Mouse (Mus musculus): ENCODE data around the gene Islr. TPM values are rescaled to one million over a fixed set of nuclear protein-coding genes. Genes with fewer than 3 reads are reported as not detected.

The Islr gene
- 3.8 TPM for polyA plus RNA-seq (2014; fragmentation: Illumina TruSeq; extraction: RNeasy Lipid Tissue Mini Kit (QIAGEN cat#74804); ENCODE audit: low read depth, low replicate concordance)

DNA sequence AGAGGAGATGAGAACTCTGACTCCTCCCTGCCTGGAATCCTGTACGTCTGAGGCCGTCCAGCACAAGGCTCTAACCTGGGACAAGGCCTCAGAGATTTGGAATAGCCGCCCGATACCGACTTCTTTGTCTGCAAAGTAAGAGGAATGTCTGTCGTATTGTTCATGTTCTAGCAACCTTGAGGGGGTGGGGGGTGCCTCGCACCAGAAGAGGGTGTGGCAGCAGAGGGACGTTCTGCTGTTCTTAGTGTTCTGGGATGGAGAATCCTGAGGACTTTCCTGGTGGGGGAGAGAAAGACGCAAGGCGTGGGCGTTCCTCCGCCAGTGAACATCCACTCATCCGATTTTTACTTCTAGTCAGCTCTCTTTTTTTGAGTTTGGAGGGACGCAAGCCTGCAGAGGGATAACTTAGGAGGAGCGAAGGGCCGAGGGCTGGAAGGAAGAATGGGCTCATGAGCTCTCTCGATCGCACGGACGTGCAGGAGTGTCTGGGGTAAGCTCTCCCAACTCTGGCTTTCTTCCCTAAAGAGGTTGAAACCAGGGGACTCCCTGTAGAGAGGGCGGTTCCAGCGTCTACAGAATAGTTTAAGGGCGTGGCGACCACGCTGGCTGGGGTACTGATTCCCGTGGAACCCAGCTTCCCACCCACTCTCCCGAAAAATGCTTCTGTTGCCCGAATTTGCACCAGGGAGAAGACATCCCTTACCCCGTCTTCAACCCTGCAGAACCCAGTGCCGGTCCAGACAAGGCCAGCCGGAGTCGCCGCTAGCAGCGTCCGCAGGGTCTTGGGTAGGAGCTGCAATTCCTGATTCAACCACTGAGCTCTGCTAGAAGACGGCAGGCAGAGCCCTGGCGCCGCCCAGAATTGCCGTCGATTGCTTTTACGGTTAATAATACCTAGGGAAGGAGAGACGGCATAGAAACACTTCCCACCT lies at the start of gene Islr, which contains the start of gene Islr2:
Gene Islr, minus strand, starts transcription at position 791 of the 932 bp plus-strand sequence.
Gene Islr2, minus strand, starts transcription at position 804 of the 932 bp plus-strand sequence.

DNA sequence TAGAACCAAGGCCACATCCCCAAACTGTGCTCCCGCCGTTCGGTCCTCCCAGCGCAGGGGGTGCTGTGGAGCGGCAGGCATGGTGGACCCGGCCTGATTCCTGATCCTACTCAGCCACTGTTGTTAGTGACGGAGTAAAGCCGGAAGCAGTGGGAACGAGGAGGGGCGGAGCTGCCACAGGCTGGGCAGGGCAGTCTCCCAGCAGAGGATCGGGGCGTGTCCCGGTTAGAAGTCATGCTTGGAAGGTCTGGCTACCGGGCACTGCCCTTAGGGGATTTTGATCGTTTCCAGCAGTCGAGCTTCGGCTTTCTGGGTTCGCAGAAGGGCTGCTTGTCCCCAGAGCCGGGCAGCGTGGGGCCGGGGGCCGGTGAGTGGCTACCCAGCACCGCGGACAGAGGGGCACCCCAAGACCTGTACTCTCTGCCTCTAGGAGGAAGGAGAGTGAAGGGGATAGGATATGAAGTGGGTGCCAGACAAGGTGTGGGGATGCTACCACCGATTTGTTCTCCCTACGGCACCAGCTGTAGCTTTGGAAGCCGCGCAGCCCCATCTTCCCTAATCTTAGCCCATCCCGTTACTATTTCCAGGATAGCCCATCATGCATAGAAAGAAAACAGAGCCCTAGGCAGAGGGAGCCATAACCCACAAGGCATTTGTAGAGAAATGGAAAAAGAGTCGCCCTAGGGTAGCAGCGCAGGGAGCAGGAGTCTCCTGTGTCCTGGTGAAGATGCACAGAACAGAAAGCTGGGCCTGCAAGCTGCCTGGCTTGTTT lies 49.1 kb upstream of the Islr start, which contains the start of gene Stoml1:
Gene Stoml1, plus strand, starts transcription at position 132 of the 772 bp plus-strand sequence.

DNA sequence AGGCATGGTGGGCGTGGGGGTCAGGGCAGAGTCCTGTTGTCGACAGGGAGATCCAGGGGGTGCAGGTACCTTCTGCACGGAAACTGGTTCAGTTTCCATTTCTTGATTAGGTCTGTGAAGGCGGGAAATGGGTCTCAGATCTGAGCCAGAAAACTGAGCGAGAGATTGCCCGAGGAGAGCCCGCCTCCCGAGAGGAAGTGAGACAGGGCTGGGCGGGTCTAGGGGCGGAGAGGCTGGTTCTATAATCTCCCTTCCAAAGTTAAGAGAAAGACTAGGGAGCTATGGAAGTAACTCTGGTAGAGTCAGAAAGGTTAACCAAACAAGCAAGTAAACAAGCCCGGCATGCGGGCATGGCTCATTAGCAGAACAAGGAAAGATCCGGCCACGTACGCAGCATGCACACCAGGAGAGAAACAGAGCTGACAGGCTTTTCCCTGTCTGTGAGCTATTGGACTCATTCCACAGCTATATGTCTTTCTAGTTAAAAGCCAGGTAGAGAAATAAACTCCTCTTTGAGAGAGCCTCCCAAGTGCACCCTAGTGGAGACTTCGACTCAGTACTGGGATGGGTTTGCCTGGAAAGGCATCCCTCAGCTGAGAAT lies 45.6 kb upstream of the Islr start, which contains the start of gene Pml:
Gene Pml, minus strand, starts transcription at position 195 of the 601 bp plus-strand sequence.

DNA sequence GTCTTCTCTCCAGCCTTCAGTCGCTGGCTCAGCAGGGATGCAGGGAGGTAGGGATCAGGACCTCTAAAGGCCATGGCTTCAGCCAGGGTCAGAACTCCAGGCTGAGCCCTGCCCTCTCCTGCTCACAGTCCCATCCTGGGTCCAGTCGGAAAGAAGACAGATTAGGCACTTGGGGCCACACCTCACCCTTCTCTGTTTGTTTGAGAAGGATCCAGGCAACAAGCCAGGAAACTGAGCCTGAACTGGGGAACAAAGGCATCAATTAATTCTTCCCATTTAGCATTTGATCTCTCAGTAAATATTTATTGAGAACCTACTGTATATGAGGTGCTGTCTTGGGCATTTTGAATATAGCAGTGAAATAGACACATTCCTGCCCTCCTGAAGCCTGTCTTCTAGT lies 85.4 kb downstream of the Islr start, which contains the start of gene Ccdc33:
Gene Ccdc33, minus strand, starts transcription at position 153 of the 400 bp plus-strand sequence.

Other genes starting within 250 kb of the Islr start
- gene Cyp11a1, start 197.9 kb downstream of the Islr start, polyA plus RNA-seq (2014; fragmentation: Illumina TruSeq; extraction: RNeasy Lipid Tissue Mini Kit (QIAGEN cat#74804); ENCODE audit: low read depth, low replicate concordance) = 1,517 TPM
- gene Stra6, start 140.5 kb downstream of the Islr start, polyA plus RNA-seq (2014; fragmentation: Illumina TruSeq; extraction: RNeasy Lipid Tissue Mini Kit (QIAGEN cat#74804); ENCODE audit: low read depth, low replicate concordance) = not detected
- gene Ccdc33, start 85.5 kb downstream of the Islr start, polyA plus RNA-seq (2014; fragmentation: Illumina TruSeq; extraction: RNeasy Lipid Tissue Mini Kit (QIAGEN cat#74804); ENCODE audit: low read depth, low replicate concordance) = not detected
- not detected for gene Islr2, start within 50 bp of the Islr start, polyA plus RNA-seq (2014; fragmentation: Illumina TruSeq; extraction: RNeasy Lipid Tissue Mini Kit (QIAGEN cat#74804); ENCODE audit: low read depth, low replicate concordance)
- gene Pml, start 45.5 kb upstream of the Islr start, polyA plus RNA-seq (2014; fragmentation: Illumina TruSeq; extraction: RNeasy Lipid Tissue Mini Kit (QIAGEN cat#74804); ENCODE audit: low read depth, low replicate concordance) = 4.0 TPM
- 5.2 TPM for gene Stoml1, start 48.9 kb upstream of the Islr start, polyA plus RNA-seq (2014; fragmentation: Illumina TruSeq; extraction: RNeasy Lipid Tissue Mini Kit (QIAGEN cat#74804); ENCODE audit: low read depth, low replicate concordance)
- 0.93 TPM for gene Loxl1, start 108.9 kb upstream of the Islr start, polyA plus RNA-seq (2014; fragmentation: Illumina TruSeq; extraction: RNeasy Lipid Tissue Mini Kit (QIAGEN cat#74804); ENCODE audit: low read depth, low replicate concordance)
- gene Tbc1d21, start 166.1 kb upstream of the Islr start, polyA plus RNA-seq (2014; fragmentation: Illumina TruSeq; extraction: RNeasy Lipid Tissue Mini Kit (QIAGEN cat#74804); ENCODE audit: low read depth, low replicate concordance) = not detected